Comparison of ENCODE assay signal across 21 mouse cellular contexts in the genomic region with DNA sequence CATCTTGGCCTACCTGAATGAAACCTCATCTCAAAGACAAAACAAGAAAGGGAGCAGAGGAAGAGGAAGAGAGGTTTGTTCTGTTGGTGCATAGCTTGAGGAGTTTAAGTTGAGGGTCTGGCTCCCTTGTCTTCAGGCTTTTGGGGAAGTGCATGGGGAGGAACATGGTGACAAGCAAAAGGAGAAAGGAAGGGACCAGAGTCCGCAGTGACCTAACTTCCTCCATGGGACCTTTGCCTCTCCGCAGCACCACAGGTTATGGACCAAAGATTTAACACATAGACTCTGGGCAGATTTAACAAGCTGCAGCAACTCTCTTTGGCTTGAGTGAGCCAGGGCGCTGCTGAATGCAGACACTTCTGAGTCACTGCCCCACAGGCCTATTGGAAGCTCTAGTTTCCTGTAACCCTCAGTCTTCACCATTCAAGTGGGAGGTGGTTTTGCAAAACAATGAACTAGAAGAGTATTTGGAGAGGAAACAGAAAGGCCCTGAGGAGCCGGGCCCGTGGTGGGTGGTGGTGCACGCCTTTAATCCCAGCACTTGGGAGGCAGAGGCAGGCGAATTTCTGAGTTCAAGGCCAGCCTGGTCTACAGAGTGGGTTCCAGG. TPM values are rescaled to one million over a fixed set of nuclear protein-coding genes. Genes with fewer than 3 reads are reported as not detected.
DNase-seq lines count a peak whose midpoint lies in the region; ATAC-seq lines count a peak whose summit lies in the region.
"Had no signal": no experiment of that assay in that cellular context is flagged by ENCODE, and none has a peak within 500 bp of the region (broad histone marks: within the 10 kb centered on the region; RNA-seq: fewer than 3 reads in every experiment).

No protein-coding gene starts in this region.

- peak overlapping the region; percentile 96 for H3K27ac ChIP-seq in liver, embryonic 12.5 days
- H3K27ac ChIP-seq: embryonic facial prominence, embryonic 12.5 days; heart, embryonic 13.5 days; intestine, embryonic 15.5 days; kidney, postnatal 0 days; neural tube, embryonic 13.5 days; stomach, embryonic 15.5 days had no signal

- no peaks in the 10 kb centered on the region for H3K9me3 ChIP-seq in liver, embryonic 12.5 days (replicated peaks)
- H3K9me3 ChIP-seq: embryonic facial prominence, embryonic 12.5 days; heart, embryonic 13.5 days; intestine, embryonic 15.5 days; megakaryocyte, embryonic 14.5 days; neural tube, embryonic 13.5 days; stomach, embryonic 15.5 days had no signal

- no peak for ATAC-seq in liver, embryonic 12.5 days
- peak; percentile 63; the same call in 1 of the 2 replicates for ATAC-seq in monocyte, adult 5-6 weeks (replicated peaks; ENCODE audit: insufficient number of reproducible peaks, low FRiP score, low TSS enrichment, poor library complexity, severe bottlenecking)
- ATAC-seq: intestine, embryonic 15.5 days; midbrain, embryonic 16.5 days had no signal

- DNase-seq in ES-CJ7 (ENCODE audit: low read depth, low spot score): peak; percentile 86
- peak; percentile 93 for DNase-seq in R1 (ENCODE audit: low read depth, low spot score)
- no peak for DNase-seq in layer of hippocampus, postnatal 14 days (ENCODE audit: low spot score in 2 of 2)
- DNase-seq in adrenal gland, adult 18-20 months (ENCODE audit: low spot score in 2 of 2): no peak
- no peak for DNase-seq in frontal cortex, postnatal 25 days (ENCODE audit: low spot score in 2 of 2)
- DNase-seq: adrenal gland, postnatal 36 days; cerebellum, postnatal 10 days; gastrocnemius, postnatal 14 days; heart, postnatal 4 days; lung, embryonic 14.5 days had no signal

- H3K4me3 ChIP-seq in liver, embryonic 12.5 days: no peak overlapping the region
- H3K4me3 ChIP-seq: embryonic facial prominence, embryonic 12.5 days; heart, embryonic 13.5 days; intestine, embryonic 15.5 days; megakaryocyte, embryonic 14.5 days; neural tube, embryonic 13.5 days; stomach, embryonic 15.5 days had no signal

- WGBS in liver, embryonic 12.5 days (ENCODE audit: insufficient replicate concordance): 67% methylated on average over 7 of the region's 7 CpGs

- no peaks in the 10 kb centered on the region for H3K36me3 ChIP-seq in liver, embryonic 12.5 days
- H3K36me3 ChIP-seq: embryonic facial prominence, embryonic 12.5 days; heart, embryonic 13.5 days; intestine, embryonic 15.5 days; neural tube, embryonic 13.5 days; stomach, embryonic 15.5 days had no signal

- no peak overlapping the region for H3K9ac ChIP-seq in liver, embryonic 12.5 days
- H3K9ac ChIP-seq: embryonic facial prominence, embryonic 12.5 days; heart, embryonic 13.5 days; intestine, embryonic 15.5 days; lung, embryonic 14.5 days; neural tube, embryonic 13.5 days; stomach, embryonic 15.5 days had no signal

- H3K4me2 ChIP-seq in liver, embryonic 12.5 days: no peak overlapping the region
- H3K4me2 ChIP-seq: embryonic facial prominence, embryonic 12.5 days; heart, embryonic 13.5 days; intestine, embryonic 15.5 days; lung, embryonic 14.5 days; neural tube, embryonic 13.5 days; stomach, embryonic 15.5 days had no signal

- H3K27me3 ChIP-seq in liver, embryonic 12.5 days (replicated peaks): no peaks in the 10 kb centered on the region
- H3K27me3 ChIP-seq: CH12.LX; embryonic facial prominence, embryonic 12.5 days; heart, embryonic 13.5 days; intestine, embryonic 15.5 days; megakaryocyte, embryonic 14.5 days; neural tube, embryonic 13.5 days; stomach, embryonic 15.5 days had no signal

- H3K4me1 ChIP-seq in liver, embryonic 12.5 days: peaks cover 86% of the 10 kb centered on the region
- H3K4me1 ChIP-seq: intestine, embryonic 15.5 days; neural tube, embryonic 13.5 days; stomach, embryonic 15.5 days had no signal

RNA-seq across cellular contexts. Expression of gene Aqp9, which starts 13.0 kb away (rescaled TPM):
- polyA plus RNA-seq in liver, embryonic 12.5 days (2016; fragmentation: Nextera tagmentation; extraction: Ambion mirVana): 10.1 and 10.3 TPM in 2 replicates
- total RNA-seq in monocyte, adult 5-6 weeks (2017): 13.4 to 39.6 TPM (median 30.9 TPM) in 3 replicates
- 1 to 10 TPM; 2.1 to 2.3 TPM for total RNA-seq in layer of hippocampus, postnatal 14 days (2021)
- total RNA-seq in adrenal gland, adult 18-20 months (2021): under 1 TPM; 0.16 to 0.33 TPM
- polyA plus RNA-seq: embryonic facial prominence, embryonic 12.5 days had no signal

Comparison
In these comparisons a context has a peak if more than half of its experiments do, and no peak if none do; other contexts are left out.
1. DNase-seq: peak in ES-CJ7 (single experiment) and R1 (single experiment); none in layer of hippocampus, postnatal 14 days (0 of 2), adrenal gland, adult 18-20 months (0 of 2) and frontal cortex, postnatal 25 days (0 of 2).